Comparison of ENCODE assay signal across 9 mouse cellular contexts in the genomic region with DNA sequence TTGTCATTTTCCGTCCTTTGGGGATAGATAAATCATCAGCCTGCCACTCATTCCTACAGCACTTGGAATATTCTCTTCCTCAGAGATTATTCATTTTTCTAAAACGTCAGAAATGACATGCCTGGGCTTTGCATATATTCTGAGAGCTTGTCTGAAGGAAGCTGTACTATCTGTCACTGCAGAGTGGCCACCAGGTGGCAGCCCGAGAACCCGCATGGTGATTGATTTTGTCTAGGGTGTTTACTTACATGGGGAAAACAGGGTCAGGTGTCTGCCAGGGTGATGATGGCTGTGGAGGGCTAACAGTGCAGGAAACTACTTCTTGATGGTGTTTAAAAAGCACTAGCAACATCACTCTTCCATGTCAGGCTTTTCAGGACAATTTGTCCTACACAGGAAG.
DNase-seq lines count a peak whose midpoint lies in the region; TF ChIP-seq lines count a peak whose summit lies in the region.
"Had no signal": no experiment of that assay in that cellular context is flagged by ENCODE, and none has a peak within 500 bp of the region (broad histone marks: within the 10 kb centered on the region; RNA-seq: fewer than 3 reads in every experiment).

No protein-coding gene starts in this region.

- peak; percentile 71 for TF ChIP-seq CTCF in lung, adult 2 months (IDR thresholded peaks at IDR 0.05; ENCODE audit: insufficient read depth, low read length)

- intact Hi-C loops in gastrocnemius, postnatal 14 days (cut with DNase I; ENCODE audit: low total_unique reads), result no loop called here

- no peaks in the 10 kb centered on the region; the same call in 1 of the 2 replicates for H3K4me1 ChIP-seq in lung, adult 2 months (ENCODE audit: control insufficient read depth, insufficient read depth, low read length)

- DNase-seq in A20 (ENCODE audit: low read depth, low spot score), result peak; percentile 4
- peak; percentile 42 for DNase-seq in R1 (ENCODE audit: low read depth, low spot score)
- peak; percentile 40 to 46 for DNase-seq in cerebellum, postnatal 36 days
- peak; percentile 34 for DNase-seq in gastrocnemius, postnatal 14 days
- DNase-seq in kidney, postnatal 36 days, result peak; percentile 56 to 86
- peak; percentile 31 for DNase-seq in lung, adult 2 months
- DNase-seq in retina, postnatal 1 day, result peak; percentile 76
- DNase-seq in urinary bladder, adult 18-20 months (ENCODE audit: low spot score in 2 of 2), result peak; percentile 25 to 39

- no peak for TF ChIP-seq POLR2A in lung, adult 2 months (IDR thresholded peaks at IDR 0.05; ENCODE audit: borderline replicate concordance, extremely low read depth, low read depth, low read length)

- H3K4me3 ChIP-seq in lung, adult 2 months (replicated peaks; ENCODE audit: extremely low read depth, low read depth, low read length), result no peak overlapping the region
- H3K4me3 ChIP-seq: erythroblast, embryonic 14.5 days had no signal

- WGBS in lung, adult 2 months, result 11% methylated on average over 4 of the region's 4 CpGs

Comparison
In these comparisons a context has a peak if more than half of its experiments do, and no peak if none do; other contexts are left out.
1. DNase-seq: peak in every context shown above with its lines; median percentile 76 in retina, postnatal 1 day; 71 in kidney, postnatal 36 days; 43 in cerebellum, postnatal 36 days; 42 in R1; 34 in gastrocnemius, postnatal 14 days; 32 in urinary bladder, adult 18-20 months; 31 in lung, adult 2 months; 4 in A20.